Mouse (Mus musculus): ENCODE results near the gene 1700020A23Rik. TPM values are rescaled to one million over a fixed set of nuclear protein-coding genes. Genes with fewer than 3 reads are reported as not detected.

1700020A23Rik gene
- polyA plus RNA-seq, 2 experiments = not detected

DNA sequence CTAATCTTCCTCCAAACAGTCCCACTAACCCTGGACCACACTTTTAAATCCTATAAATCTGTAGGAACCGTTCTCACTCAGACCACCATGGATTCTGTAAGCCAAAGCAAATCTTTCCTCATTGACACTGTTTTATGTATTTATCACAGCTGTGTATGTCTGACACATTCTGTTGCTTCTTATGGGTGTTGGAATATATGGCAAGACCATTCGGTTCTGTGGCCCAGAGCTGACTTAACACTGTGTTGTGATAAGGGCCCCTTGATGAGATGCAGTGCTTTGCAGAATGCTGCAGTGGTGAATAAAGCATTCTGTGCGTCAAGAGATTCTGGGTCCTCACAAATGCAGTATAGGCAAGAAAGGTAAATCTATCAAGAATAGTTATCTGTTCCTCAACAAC, 27.1 kb downstream of the 1700020A23Rik start:
- Histone ChIP-seq H3K27me3 (ENCODE audit: control insufficient read depth, insufficient read depth, low read length) (no peaks in the 10 kb centered on the region), H3K36me3 (ENCODE audit: control insufficient read depth, insufficient read depth, low read length) (peaks cover 14% of the 10 kb centered on the region), H3K27ac (replicated peaks; ENCODE audit: low read depth, low read length) (no peak overlapping the region), H3K4me2 (replicated peaks; ENCODE audit: low read depth, low read length, severe bottlenecking) (no peak overlapping the region), H3K4me1 (ENCODE audit: control insufficient read depth, insufficient read depth, low read length) (no peaks in the 10 kb centered on the region), H3K4me3 (replicated peaks; ENCODE audit: low read length) (no peak overlapping the region), H3K9me3 (ENCODE audit: control insufficient read depth, low read length) (no peaks in the 10 kb centered on the region), H3K9ac (ENCODE audit: low read depth, low read length, severe bottlenecking) (no peak overlapping the region)
- TF ChIP-seq POLR2A (IDR thresholded peaks at IDR 0.05; ENCODE audit: borderline replicate concordance, extremely low read depth, insufficient read depth, insufficient read length) = no peak
- 88% methylated on average over 3 of the region's 3 CpGs for WGBS
- DNase-seq (ENCODE audit: low spot score) = no peak
- no peak for ATAC-seq (ENCODE audit: low FRiP score, low read depth)

DNA sequence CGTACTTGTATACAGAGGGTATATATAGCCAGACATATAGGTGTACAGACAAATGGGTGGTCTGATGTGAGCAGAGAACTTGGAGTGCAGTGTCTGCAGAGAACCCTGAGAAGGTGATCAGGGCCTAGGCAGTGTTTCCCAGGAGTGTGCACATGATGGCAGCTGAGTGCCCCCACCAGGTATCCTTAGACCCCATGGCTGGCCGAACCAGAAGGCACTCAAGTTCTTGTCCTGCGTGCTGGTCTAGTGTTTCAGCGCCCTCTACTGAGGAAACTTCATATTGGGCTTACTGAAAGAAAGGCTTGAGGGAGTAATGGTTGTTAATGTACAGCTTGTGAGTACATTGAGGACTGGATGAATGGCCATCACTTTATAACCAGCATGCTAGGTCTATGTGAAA, 28.1 kb downstream of the 1700020A23Rik start:
- Histone ChIP-seq H3K9me3 (ENCODE audit: control insufficient read depth, low read length) (no peaks in the 10 kb centered on the region), H3K36me3 (ENCODE audit: control insufficient read depth, insufficient read depth, low read length) (peaks cover 23% of the 10 kb centered on the region), H3K4me1 (ENCODE audit: control insufficient read depth, insufficient read depth, low read length) (no peaks in the 10 kb centered on the region), H3K27ac (replicated peaks; ENCODE audit: low read depth, low read length) (no peak overlapping the region), H3K9ac (ENCODE audit: low read depth, low read length, severe bottlenecking) (no peak overlapping the region), H3K4me2 (replicated peaks; ENCODE audit: low read depth, low read length, severe bottlenecking) (no peak overlapping the region), H3K4me3 (replicated peaks; ENCODE audit: low read length) (no peak overlapping the region), H3K27me3 (ENCODE audit: control insufficient read depth, insufficient read depth, low read length) (no peaks in the 10 kb centered on the region)
- WGBS = 17% methylated on average over 4 of the region's 4 CpGs
- ATAC-seq (ENCODE audit: low FRiP score, low read depth) = peak; percentile 55; the same call in 1 of the 2 replicates
- DNase-seq (ENCODE audit: low spot score) = peak; percentile 61
- TF ChIP-seq POLR2A (IDR thresholded peaks at IDR 0.05; ENCODE audit: borderline replicate concordance, extremely low read depth, insufficient read depth, insufficient read length) = no peak

- peaks cover 52% of the 10 kb centered on the region for H3K36me3 ChIP-seq (ENCODE audit: control insufficient read depth, insufficient read depth, low read length)
- H3K4me2 ChIP-seq (replicated peaks; ENCODE audit: low read depth, low read length, severe bottlenecking) = no peak overlapping the region
- no peak overlapping the region for H3K4me3 ChIP-seq (replicated peaks; ENCODE audit: low read length)
- no peak overlapping the region for H3K9ac ChIP-seq (ENCODE audit: low read depth, low read length, severe bottlenecking)
- no peaks in the 10 kb centered on the region for H3K27me3 ChIP-seq (ENCODE audit: control insufficient read depth, insufficient read depth, low read length)
- no peaks in the 10 kb centered on the region for H3K4me1 ChIP-seq (ENCODE audit: control insufficient read depth, insufficient read depth, low read length)
- WGBS = 96% methylated on average over 1 of the region's 1 CpGs
- ATAC-seq (ENCODE audit: low FRiP score, low read depth) (no peak), DNase-seq (ENCODE audit: low spot score) (no peak)
- TF ChIP-seq POLR2A (IDR thresholded peaks at IDR 0.05; ENCODE audit: borderline replicate concordance, extremely low read depth, insufficient read depth, insufficient read length) = no peak
- no peaks in the 10 kb centered on the region for H3K9me3 ChIP-seq (ENCODE audit: control insufficient read depth, low read length)
- no peak overlapping the region for H3K27ac ChIP-seq (replicated peaks; ENCODE audit: low read depth, low read length)
Observed at GRCm38 (mm10) chr2:130436769-130437168, 31.7 kb downstream of the 1700020A23Rik start.

- DNase-seq (ENCODE audit: low spot score) (no peak), ATAC-seq (ENCODE audit: low FRiP score, low read depth) (no peak)
- Histone ChIP-seq H3K27me3 (ENCODE audit: control insufficient read depth, insufficient read depth, low read length) (no peaks in the 10 kb centered on the region), H3K4me1 (ENCODE audit: control insufficient read depth, insufficient read depth, low read length) (no peaks in the 10 kb centered on the region), H3K4me2 (replicated peaks; ENCODE audit: low read depth, low read length, severe bottlenecking) (no peak overlapping the region), H3K36me3 (ENCODE audit: control insufficient read depth, insufficient read depth, low read length) (peaks cover 65% of the 10 kb centered on the region), H3K27ac (replicated peaks; ENCODE audit: low read depth, low read length) (no peak overlapping the region), H3K4me3 (replicated peaks; ENCODE audit: low read length) (no peak overlapping the region), H3K9ac (ENCODE audit: low read depth, low read length, severe bottlenecking) (no peak overlapping the region), H3K9me3 (ENCODE audit: control insufficient read depth, low read length) (no peaks in the 10 kb centered on the region)
- WGBS = 94% methylated on average over 3 of the region's 3 CpGs
- no peak for TF ChIP-seq POLR2A (IDR thresholded peaks at IDR 0.05; ENCODE audit: borderline replicate concordance, extremely low read depth, insufficient read depth, insufficient read length)
Observed at GRCm38 (mm10) chr2:130438861-130439260, 33.8 kb downstream of the 1700020A23Rik start.

- Histone ChIP-seq H3K36me3 (ENCODE audit: control insufficient read depth, insufficient read depth, low read length) (peaks cover 71% of the 10 kb centered on the region), H3K4me2 (replicated peaks; ENCODE audit: low read depth, low read length, severe bottlenecking) (no peak overlapping the region), H3K4me3 (replicated peaks; ENCODE audit: low read length) (no peak overlapping the region), H3K27ac (replicated peaks; ENCODE audit: low read depth, low read length) (no peak overlapping the region), H3K4me1 (ENCODE audit: control insufficient read depth, insufficient read depth, low read length) (no peaks in the 10 kb centered on the region), H3K9ac (ENCODE audit: low read depth, low read length, severe bottlenecking) (no peak overlapping the region), H3K9me3 (ENCODE audit: control insufficient read depth, low read length) (no peaks in the 10 kb centered on the region), H3K27me3 (ENCODE audit: control insufficient read depth, insufficient read depth, low read length) (no peaks in the 10 kb centered on the region)
- WGBS = 85% methylated on average over 4 of the region's 4 CpGs
- TF ChIP-seq POLR2A (IDR thresholded peaks at IDR 0.05; ENCODE audit: borderline replicate concordance, extremely low read depth, insufficient read depth, insufficient read length) = no peak
- no peak for ATAC-seq (ENCODE audit: low FRiP score, low read depth)
- DNase-seq (ENCODE audit: low spot score) = no peak
Observed at GRCm38 (mm10) chr2:130439840-130440480, 34.9 kb downstream of the 1700020A23Rik start.
